Mouse (Mus musculus) regulatory T cell (primary cell): ENCODE results near the gene Scrn3.

Experiments used
- in situ Hi-C: fragments of 300-600 bp; cut with MboI, MseI; formaldehyde crosslinking; loops from one replicate; pipeline ENCODE4 v1.15.1; 2025; ENCODE audit warnings: high pct_unique_total_duplicates

The Scrn3 gene

DNA sequence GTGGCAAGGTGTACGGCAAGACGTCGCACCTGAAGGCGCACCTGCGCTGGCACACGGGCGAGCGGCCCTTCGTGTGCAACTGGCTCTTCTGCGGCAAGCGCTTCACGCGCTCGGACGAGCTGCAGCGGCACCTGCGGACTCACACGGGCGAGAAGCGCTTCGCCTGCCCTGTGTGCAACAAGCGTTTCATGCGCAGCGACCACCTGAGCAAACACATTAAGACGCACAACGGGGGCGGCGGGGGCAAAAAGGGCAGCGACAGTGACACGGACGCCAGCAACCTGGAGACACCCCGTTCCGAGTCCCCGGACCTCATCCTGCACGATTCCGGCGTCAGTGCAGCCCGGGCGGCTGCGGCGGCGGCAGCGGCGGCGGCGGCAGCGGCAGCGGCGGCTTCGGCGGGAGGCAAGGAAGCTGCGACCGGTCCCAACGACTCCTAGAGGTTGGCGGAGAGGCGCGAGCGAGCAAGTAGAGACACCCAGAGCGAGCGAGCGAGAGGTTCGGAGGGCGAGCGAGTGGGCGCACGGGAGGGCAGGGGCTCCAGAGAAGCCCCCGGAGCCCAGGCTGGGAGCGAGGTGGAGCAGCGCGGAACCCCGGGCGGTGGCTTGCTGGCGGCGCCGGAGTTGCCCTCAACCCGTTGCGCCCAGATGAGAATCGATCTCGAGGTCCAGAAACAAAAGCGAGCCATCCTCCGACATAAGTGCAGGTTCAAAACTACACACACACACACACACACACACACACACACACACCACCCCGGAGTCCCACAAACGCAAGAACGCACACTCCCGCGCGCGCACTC is 38.1 kb upstream of the Scrn3 start:
- in situ Hi-C loops, result no loop called here

GRCm38 (mm10) chr2:73275261-73276040 is 37.0 kb upstream of the Scrn3 start:
- in situ Hi-C loops, result no loop called here

DNA sequence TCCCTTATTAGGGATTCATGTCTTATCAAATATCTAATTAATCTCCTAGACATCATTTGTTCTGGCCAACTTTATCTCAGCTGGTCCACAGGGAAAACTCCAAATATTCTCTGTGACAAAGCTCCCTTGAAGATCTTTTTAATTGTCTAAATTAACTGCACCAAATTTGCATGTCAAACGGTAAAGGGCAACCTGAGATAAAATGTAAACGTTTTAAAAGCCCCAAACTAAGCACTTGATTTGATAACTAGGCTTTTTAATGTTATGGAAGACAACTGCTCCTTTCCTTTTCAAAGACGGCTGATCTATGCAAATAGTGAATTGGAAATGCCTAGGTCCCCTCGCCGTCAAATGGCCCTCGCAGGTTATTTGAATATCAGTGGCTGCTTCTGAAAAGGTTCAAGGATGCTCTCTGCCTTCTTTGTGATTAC is 36.2 kb upstream of the Scrn3 start:
- in situ Hi-C loops, result no loop called here

- in situ Hi-C loops, result no loop called here
Measured at GRCm38 (mm10) chr2:73277021-73277708, 35.2 kb upstream of the Scrn3 start.

DNA sequence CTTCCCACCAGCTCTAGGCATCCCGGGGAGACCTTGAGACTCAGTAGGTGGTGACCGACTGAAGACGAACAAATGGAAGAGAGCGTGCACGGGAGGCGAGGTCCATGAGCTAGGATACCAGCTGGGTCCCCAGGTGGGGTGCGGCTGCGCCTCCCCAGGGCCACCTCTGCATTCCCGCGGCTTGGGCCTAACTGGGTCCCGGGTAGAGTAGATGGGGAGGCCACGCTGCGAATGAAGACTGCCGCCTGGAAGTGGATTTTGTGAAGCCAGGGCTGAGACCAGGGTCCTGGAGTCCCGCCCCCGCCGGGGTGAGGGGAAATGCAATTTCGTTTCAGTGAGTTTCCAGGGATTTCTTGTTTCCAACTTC is 34.7 kb upstream of the Scrn3 start:
- in situ Hi-C loops, result no loop called here

- in situ Hi-C loops, result no loop called here
Measured at GRCm38 (mm10) chr2:73278131-73278854, 34.1 kb upstream of the Scrn3 start.

GRCm38 (mm10) chr2:73278869-73279268 is 33.5 kb upstream of the Scrn3 start:
- in situ Hi-C loops, result no loop called here

DNA sequence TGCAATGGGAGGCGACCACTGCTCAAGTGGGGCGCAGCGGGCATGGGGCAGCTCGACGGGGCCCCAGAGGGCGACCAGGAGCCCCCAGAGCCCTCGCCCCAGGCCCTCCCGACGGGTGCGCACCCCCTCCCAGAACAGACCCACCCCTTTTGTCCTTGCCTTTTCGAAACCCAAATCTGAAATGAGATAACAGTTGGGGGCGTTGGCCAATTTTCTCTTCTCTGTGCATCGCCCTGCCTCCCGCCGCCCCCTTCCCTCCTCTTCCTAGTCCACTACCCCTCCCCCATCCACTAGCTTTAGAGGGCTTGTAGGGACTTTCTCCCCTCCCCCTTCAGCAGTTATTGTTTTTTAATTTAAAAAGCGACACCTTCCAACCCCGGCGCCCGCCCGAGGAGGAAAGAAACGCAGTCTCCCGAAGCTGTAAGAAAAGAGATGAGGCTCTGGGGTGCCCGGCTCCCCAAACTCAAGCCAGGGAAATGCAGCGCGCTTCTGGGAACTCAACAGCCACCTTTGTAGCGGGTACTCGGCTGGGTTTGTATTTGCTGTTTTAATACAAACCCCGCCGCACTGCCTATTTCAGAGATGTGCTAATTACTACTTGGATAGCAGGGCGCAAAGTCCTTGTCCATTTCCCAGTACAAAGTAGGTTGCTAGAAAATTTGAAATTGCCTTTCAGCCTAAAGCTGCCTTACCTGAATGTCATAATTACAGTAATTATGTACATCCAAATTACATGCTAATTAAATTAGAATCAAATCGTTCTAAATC is 32.9 kb upstream of the Scrn3 start:
- in situ Hi-C loops, result loop anchor here (5.0 kb wide), 1 partner anchor 112 kb away; no protein-coding TSS in a partner anchor

GRCm38 (mm10) chr2:73280356-73281047 is 31.9 kb upstream of the Scrn3 start:
- in situ Hi-C loops, result loop anchor here (5.0 kb wide), 1 partner anchor 113 kb away; no protein-coding TSS in a partner anchor

DNA sequence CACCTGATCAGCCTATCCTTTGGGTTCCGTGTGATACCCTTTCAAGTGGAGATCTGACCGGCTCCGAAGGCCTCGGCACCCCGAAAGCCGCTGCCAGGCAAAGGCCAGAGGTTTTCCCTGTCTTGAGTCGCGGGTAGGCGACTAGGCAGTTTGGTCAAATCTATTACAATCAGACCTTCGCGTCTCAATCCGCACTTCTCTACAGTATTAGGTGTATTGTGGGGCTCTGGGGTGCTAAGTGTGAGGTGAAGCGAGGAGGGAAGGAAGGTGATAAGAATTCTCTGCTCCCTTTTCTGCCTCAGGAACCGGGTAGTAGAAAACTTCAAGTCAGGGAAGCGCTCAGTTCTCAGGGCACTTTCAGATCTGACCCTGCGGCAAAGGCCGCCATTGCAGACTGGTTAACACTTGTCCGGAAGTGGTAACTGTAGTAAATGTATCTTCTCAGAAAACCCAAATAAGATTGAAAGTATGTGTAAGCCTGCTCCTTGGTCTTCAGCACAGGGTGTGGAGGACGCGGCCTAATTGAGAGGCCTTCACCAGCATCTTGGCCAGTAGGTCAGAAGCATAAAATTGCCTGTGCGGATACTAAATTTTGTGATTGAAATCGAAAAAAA is 31.2 kb upstream of the Scrn3 start:
- in situ Hi-C loops, result loop anchor here (5.0 kb wide), 1 partner anchor 114 kb away; no protein-coding TSS in a partner anchor

DNA sequence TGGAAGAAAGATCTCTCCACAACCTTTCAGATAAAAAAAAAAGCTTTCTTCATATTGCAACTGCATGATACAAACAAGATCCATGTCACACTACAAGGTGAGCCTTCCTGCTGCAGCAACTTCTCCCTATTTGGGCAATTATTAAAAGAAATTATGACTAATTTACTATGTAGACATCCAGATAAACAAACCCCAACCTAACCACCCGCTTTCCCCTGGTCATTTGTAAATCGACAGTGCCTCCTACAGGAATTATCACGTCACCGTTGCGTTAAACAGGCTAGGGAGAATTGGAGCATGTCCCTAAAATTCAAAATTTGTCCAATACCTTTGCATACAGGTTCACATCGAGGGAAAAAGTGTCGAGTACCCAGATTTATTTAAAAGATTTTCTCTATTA is 30.7 kb upstream of the Scrn3 start:
- in situ Hi-C loops, result loop anchor here (5.0 kb wide), 1 partner anchor 114 kb away; no protein-coding TSS in a partner anchor

DNA sequence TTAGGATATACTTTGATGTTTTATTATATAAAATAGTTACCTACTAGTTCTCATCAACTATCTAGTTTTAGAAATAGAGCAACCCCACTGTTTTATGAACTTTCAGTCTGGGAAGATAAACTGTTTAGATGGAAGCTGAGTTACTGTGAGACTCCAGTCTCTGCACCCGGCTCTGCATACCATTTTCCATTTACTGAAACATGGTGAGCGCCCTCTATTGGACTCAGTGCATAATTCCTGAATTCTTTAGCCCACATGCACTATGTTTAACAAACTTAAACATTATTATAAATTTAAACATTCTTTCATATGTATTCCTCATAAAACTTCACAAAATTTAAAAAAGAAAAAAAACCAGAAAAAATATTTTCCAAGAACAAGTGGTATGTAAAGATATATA is 26.8 kb upstream of the Scrn3 start:
- in situ Hi-C loops, result no loop called here

DNA sequence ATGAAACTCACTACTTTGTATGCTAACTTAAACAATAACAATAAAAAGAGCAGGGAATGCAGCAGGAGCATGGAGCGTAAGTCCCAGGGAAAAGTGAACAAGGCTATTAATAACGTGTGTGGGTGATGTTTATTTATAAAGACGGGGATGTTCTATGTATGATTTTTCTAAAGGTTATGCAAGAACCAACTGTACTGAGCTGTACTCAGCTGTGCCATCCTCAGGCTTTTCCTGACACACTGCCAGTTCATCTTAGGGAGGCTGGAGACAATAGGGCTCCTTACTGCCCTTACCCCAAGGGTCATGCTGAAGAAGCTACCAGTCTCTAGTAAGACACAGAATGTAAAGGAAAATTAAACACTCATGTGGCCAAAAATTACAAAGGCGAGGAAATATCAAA is 21.3 kb upstream of the Scrn3 start:
- in situ Hi-C loops, result no loop called here

GRCm38 (mm10) chr2:73295023-73295422 is 17.4 kb upstream of the Scrn3 start:
- in situ Hi-C loops, result no loop called here

DNA sequence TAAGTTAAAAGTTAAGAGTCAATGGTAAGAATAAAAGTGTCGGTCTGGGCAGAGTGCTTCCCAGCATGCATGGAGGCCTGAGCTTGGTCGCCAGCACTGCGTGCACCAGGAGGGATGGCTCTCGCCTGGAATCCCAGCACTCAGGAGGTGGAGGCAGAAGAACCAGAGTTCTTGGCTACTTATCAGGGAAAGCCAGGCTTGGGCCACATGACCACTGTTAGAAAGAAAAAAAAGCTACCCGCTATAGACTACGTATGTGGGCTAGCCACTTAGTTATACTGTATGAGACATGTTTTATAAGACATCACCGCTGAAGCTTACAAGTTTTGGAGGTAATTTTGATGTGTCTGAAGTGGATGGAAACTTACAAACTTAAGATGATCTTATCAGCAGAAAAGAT is 14.2 kb upstream of the Scrn3 start:
- in situ Hi-C loops, result no loop called here

DNA sequence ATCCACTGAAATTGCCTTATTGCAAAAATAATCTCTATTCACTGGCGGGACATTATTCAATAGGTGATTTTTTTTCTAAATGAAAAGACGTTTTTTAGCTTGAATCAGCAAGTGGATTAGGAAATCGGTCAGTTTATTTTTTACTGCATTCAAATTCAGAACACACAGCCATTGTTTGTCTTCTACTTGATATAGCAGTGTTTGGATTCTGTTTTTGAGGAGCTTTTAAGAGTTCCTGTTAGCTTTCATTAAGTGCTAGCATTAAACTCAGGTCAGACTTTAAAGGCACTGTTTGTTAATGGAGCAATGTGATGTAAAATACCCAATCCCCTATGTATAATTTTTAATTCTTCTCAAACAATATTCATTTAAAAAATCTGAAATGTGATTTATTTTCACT is 13.6 kb upstream of the Scrn3 start:
- in situ Hi-C loops, result no loop called here

DNA sequence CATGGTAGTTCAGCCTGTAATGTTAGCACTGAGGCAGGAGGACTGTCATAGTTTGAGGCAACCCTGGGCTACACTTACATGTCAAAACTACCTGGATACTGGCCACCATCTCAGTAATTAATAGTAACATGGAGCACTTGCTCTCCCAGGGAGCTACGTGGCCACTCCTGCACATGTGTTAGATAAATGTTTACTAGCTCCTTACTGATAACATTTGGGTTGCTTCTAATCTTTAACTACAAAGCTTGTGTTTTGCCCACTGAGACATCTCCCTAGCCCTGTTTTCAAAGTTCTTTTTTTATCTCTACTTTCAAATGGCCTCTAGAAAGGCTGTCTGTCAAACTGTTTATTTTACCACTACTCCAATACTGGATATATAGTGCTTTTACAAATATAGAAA is 10.4 kb upstream of the Scrn3 start:
- in situ Hi-C loops, result no loop called here

GRCm38 (mm10) chr2:73302722-73303121 is 9.7 kb upstream of the Scrn3 start:
- in situ Hi-C loops, result no loop called here

- in situ Hi-C loops, result no loop called here
Measured at GRCm38 (mm10) chr2:73304506-73304905, 7.9 kb upstream of the Scrn3 start.

GRCm38 (mm10) chr2:73306006-73306405 is 6.4 kb upstream of the Scrn3 start:
- in situ Hi-C loops, result loop anchor here (5.0 kb wide), 1 partner anchor 91 kb away; no protein-coding TSS in a partner anchor
